Mouse (Mus musculus) B cell, adult 62 days (primary cell): ENCODE data around the gene Olfr1449. TPM values are rescaled to one million over a fixed set of nuclear protein-coding genes. Genes with fewer than 3 reads are reported as not detected.

Source experiments
- total RNA-seq: library from RNA; stranded (reverse); gene quantifications from 4 replicates; pipeline ENCODE4 v1.2.4, GENCODE M21; 2023

Gene Olfr1449
- not detected in 4 replicates for total RNA-seq

DNA sequence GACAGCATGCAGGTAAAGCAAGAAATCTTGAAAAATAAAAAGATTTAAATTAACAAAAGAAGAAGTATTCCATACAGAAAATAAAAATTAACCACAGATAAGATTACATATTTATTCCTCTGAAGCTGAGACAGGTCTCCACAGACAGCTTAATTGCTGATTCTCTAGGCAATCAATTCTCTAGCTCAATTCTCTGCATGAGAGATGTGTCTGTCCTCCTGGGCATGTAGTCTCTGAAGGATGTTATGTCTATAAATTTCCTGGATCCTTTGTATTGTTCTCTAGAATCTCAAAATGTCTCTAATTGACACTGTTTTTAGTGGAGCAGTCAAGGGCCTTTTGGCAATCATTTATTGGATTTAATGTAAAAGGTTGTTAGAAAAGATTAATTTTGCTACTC lies at the start of gene Olfr1449:
Gene Olfr1449, plus strand, starts transcription at position 301 of the 400 bp plus-strand sequence.

DNA sequence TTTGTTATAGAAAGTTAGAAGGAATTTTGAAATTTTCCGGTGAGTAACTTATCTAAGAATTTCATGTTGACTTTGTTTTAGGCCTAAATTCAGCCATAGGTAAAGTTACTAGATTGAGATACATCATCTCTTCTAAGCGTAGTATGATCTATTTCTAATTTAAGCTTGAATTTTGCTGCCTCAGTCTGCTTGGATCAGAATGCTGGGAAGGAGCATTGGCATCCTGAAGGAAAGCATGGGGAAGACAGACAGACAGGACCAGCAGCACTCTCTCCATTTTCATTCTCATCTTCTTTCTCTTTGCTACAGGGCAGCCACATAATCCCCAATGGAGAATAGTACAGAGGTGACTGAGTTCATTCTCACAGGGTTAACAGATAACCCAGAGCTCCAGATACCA lies 47.1 kb upstream of the Olfr1449 start, which contains the start of gene Olfr1445:
Gene Olfr1445, plus strand, starts transcription at position 301 of the 400 bp plus-strand sequence.

DNA sequence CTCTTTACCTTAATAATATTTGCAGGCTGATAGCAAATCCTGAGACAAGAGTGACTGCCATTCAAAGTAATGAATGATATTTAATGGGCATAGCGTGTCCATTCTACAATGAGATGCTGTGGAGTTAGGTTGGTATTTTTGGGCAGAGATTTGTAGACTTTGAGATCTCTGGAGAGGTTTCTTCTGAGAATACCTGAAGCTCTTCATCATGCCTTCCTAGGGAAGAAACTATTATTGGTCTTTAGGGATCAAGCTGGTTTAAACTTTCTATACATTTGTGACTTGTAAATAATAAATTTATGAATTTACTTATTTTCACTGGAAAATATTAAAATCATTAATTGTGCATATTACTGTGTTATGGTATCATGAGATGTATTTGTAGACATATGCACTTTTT lies 37.2 kb upstream of the Olfr1449 start, which contains the start of gene Olfr1446:
Gene Olfr1446, minus strand, starts transcription at position 101 of the 400 bp plus-strand sequence.

GRCm38 (mm10) chr19:12903643-12904042 lies 27.0 kb upstream of the Olfr1449 start, which contains the start of gene Olfr1447:
Gene Olfr1447, minus strand, starts transcription at chr19:12903743.

DNA sequence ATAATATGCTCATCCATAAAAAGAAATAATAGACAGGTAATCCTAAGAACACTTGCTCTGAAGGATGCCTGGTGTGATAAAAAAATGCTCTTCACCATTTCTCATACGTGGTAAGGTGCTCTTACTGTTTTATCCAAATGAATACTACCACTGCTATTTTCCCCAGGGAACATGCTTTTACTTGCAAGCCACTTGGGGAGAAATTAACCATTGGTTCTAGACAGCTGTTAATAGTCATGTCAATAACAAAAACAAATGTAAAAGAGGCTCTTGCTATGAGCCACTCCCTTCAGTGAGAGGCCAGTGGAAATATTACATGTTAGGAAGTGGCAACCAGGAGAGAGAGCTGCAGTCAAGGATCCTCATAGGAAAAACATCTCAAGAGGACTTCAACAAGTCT lies 6.3 kb upstream of the Olfr1449 start, which contains the start of gene Olfr1448:
Gene Olfr1448, minus strand, starts transcription at position 101 of the 400 bp plus-strand sequence.

GRCm38 (mm10) chr19:12949958-12950357 lies 19.3 kb downstream of the Olfr1449 start, which contains the start of gene Olfr1450:
Gene Olfr1450, plus strand, starts transcription at chr19:12950258.

Other genes with a start within 250 kb of the Olfr1449 start
- gene Keg1, start 235.1 kb upstream of the Olfr1449 start, total RNA-seq, result not detected in 4 replicates
- gene Cntf, start 165.2 kb upstream of the Olfr1449 start, total RNA-seq, result 3.8 to 4.3 TPM (median 4.0 TPM) in 4 replicates
- 87.5 to 91.2 TPM (median 89.4 TPM) in 4 replicates for gene Zfp91, start 134.7 kb upstream of the Olfr1449 start, total RNA-seq
- 67.4 to 83.0 TPM (median 75.6 TPM) in 4 replicates for gene Lpxn, start 134.6 kb upstream of the Olfr1449 start, total RNA-seq
- 4.7 to 8.5 TPM (median 5.0 TPM) in 4 replicates for gene Gm5244, start 84.2 kb upstream of the Olfr1449 start, total RNA-seq
- gene Olfr1444, start 73.6 kb upstream of the Olfr1449 start, total RNA-seq, result 1.0 to 1.8 TPM (median 1.3 TPM) in 4 replicates
- gene Olfr1445, start 47.0 kb upstream of the Olfr1449 start, total RNA-seq, result not detected in 4 replicates
- gene Olfr1446, start 37.3 kb upstream of the Olfr1449 start, total RNA-seq, result not detected in 4 replicates
- not detected in 4 replicates for gene Olfr1447, start 27.1 kb upstream of the Olfr1449 start, total RNA-seq
- not detected in 4 replicates for gene Olfr1448, start 6.4 kb upstream of the Olfr1449 start, total RNA-seq
- gene Olfr1450, start 19.4 kb downstream of the Olfr1449 start, total RNA-seq, result not detected in 4 replicates
- not detected in 4 replicates for gene Olfr1451, start 64.2 kb downstream of the Olfr1449 start, total RNA-seq
- gene Olfr1453, start 97.5 kb downstream of the Olfr1449 start, total RNA-seq, result not detected in 4 replicates
- gene Olfr1454, start 129.8 kb downstream of the Olfr1449 start, total RNA-seq, result not detected in 4 replicates
- gene Olfr1457, start 167.1 kb downstream of the Olfr1449 start, total RNA-seq, result not detected in 4 replicates
- not detected in 4 replicates for gene Olfr1458, start 175.9 kb downstream of the Olfr1449 start, total RNA-seq
- gene Olfr1459, start 218.7 kb downstream of the Olfr1449 start, total RNA-seq, result 0.12 to 0.24 TPM (median 0.19 TPM) in 4 replicates
- not detected in 4 replicates for gene Olfr1461, start 232.2 kb downstream of the Olfr1449 start, total RNA-seq